Mouse (Mus musculus): ENCODE data around the gene Rbm47. TPM values are rescaled to one million over a fixed set of nuclear protein-coding genes. Genes with fewer than 3 reads are reported as not detected.

The Rbm47 gene
- total RNA-seq, 2 experiments from 2014 or later, result 0.80 to 0.84 TPM

- no peak for DNase-seq
- intact Hi-C loops (cut with DNase I; ENCODE audit: low total_unique reads), result no loop called here
These were observed 130.1 kb downstream of the Rbm47 start for GRCm38 (mm10) chr5:66042651-66043340.

DNA sequence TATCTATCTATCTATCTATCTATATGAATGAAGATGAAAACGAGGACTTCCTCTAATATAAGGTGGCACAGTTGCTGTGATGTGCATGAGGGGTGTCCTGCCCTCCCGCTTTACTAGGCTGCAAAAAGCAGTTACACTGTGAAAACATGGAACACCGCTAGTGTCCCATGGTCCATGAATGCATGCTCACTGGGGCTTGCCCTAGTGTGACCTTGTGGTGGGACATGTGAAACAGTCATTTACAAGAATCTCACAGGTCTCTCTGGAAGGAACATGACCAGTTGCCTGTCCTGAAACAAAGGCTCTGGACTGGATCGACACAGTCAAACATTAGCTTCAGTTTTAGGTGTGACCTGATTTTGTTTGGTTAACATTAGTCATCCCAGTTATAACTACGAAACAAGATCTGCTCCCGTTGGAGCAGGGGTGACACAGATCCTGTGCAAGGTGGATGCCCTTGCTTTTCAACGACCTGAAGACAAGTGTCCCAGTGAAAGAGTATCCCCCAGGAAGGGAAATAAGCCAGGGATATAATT, 132.1 kb downstream of the Rbm47 start:
- no peak for DNase-seq
- intact Hi-C loops (cut with DNase I; ENCODE audit: low total_unique reads), result no loop called here

- intact Hi-C loops (cut with DNase I; ENCODE audit: low total_unique reads), result no loop called here
- DNase-seq, result no peak
These were observed 133.1 kb downstream of the Rbm47 start for GRCm38 (mm10) chr5:66039813-66040212.

GRCm38 (mm10) chr5:66037066-66037465, 135.9 kb downstream of the Rbm47 start:
- intact Hi-C loops (cut with DNase I; ENCODE audit: low total_unique reads), result no loop called here
- no peak for DNase-seq

GRCm38 (mm10) chr5:66036440-66037054, 136.4 kb downstream of the Rbm47 start:
- DNase-seq, result no peak
- intact Hi-C loops (cut with DNase I; ENCODE audit: low total_unique reads), result no loop called here

- intact Hi-C loops (cut with DNase I; ENCODE audit: low total_unique reads), result no loop called here
- DNase-seq, result no peak
These were observed 138.3 kb downstream of the Rbm47 start for GRCm38 (mm10) chr5:66034375-66035195.

DNA sequence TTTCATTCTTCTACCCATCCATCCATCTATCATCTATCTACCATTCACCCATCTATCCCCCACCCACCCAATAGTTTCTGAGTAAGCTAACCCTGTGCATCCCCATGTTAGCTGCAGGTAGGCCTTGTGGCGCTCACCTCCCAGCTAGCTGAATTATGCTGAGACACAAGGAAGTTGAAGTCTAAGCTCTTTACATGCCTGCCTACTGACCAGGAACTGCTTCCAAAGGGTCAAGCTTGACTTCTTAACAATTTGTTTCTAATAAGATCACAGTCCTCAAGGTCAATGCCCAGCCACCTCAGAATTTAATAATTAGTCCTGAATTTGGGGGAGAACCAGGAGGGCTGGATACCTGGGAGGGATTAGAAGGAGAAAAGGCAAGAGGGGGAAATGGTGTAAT, 140.1 kb downstream of the Rbm47 start:
- no peak for DNase-seq

DNA sequence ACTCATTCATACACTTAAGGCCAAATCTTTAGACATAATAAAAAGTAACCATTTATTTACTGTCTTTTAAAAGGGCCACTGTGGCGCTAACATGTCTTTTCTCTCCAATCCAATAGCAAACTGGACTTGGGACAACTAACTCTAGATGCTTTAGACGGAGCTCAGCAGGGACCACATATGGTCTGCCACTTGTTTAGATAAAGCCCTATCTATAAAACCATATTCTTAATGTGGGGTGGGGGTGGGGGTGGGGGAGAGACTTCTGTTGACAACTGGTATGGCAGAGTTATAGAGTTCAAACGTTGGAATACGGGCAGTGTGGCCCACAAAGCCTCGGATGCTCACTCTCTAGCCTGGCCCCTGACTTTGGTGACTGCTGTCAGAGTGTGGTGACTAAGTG, 141.2 kb downstream of the Rbm47 start:
- DNase-seq, result no peak
- intact Hi-C loops (cut with DNase I; ENCODE audit: low total_unique reads), result no loop called here

More for the DNA sequence above, 140.1 kb downstream of the Rbm47 start:
- intact Hi-C loops (cut with DNase I; ENCODE audit: low total_unique reads), result no loop called here

DNA sequence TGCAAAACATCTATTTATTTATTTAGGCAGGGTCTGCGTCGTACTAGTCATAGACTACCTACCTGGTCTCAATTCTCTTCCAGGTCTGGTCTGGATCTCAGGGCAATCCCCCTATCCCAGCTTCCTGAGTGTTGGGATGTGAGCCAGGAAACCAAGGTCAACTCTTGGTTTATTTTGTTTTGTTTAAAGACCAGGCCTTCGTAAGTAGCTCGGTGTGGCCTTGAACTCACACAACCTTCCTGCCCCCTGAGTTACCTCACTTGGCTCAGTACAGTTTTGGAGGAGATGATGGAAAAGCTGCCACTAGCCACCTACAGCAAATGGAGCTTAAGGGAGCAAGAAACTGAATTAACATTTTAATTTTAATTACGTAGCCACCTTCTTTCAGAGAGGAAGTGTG, 144.7 kb downstream of the Rbm47 start:
- intact Hi-C loops (cut with DNase I; ENCODE audit: low total_unique reads), result no loop called here
- DNase-seq, result no peak

DNA sequence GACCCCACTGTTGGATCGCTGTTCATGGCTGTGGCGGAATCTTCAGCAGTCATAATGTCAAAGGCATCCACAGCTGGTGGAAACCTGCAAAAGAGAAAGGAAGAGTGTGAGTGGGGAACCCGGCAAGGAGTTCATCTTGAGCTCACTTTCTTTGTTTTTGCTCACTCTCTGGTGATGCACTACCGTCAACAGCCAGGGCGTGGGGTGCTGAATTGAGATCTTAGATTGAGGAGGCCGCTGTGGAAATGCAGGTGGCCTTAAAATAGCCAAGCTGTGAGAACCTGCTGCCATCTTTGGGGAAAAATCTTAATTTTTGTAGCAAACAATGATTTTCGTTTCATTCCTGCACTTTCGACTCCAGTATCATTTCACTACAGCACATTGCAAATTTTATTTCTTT, 145.7 kb downstream of the Rbm47 start:
- no peak for DNase-seq
- intact Hi-C loops (cut with DNase I; ENCODE audit: low total_unique reads), result no loop called here

DNA sequence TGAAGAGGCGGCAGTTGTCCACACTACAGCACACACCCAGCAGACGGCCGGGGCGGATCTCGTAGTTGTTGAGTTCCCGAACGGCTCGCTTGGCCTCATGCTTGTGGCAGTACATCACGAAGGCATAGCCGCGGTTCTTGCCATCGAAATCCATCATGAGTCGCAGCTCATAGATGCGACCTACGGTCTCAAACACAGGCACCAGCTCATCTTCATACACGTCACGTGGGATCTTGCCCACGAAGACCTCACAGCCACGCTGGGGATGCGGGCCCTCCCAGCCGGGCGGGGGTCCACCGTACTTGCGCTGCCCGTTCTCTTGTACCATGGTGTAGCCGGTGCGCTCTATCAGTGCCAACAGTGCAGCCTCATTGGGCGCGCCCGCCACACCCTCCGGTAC, 146.1 kb downstream of the Rbm47 start:
- DNase-seq, result no peak
- intact Hi-C loops (cut with DNase I; ENCODE audit: low total_unique reads), result no loop called here

GRCm38 (mm10) chr5:66015449-66015961, 157.4 kb downstream of the Rbm47 start:
- intact Hi-C loops (cut with DNase I; ENCODE audit: low total_unique reads), result no loop called here
- DNase-seq, result no peak

DNA sequence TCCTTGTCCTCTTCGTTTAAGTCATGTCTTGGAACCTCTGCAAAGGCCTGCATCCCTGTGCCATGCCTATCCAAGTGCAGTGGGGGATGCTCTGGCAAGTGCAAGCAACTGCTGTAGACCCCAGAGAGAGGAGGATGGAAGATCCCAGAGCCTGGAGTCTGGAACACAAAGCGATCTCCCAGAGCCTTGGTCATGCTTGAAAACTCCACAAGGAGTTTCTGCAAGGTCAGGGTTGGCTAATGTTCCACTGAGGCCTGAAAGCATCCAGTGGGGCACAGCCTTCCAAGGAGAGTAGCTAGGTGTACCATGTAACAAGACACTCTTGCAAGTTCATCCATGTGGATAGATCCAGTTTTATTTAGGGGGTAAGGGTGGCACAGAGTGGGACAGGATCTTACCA, 158.5 kb downstream of the Rbm47 start:
- intact Hi-C loops (cut with DNase I; ENCODE audit: low total_unique reads), result no loop called here
- no peak for DNase-seq

- DNase-seq, result no peak
- intact Hi-C loops (cut with DNase I; ENCODE audit: low total_unique reads), result no loop called here
These were observed 158.9 kb downstream of the Rbm47 start for GRCm38 (mm10) chr5:66013999-66014398.

DNA sequence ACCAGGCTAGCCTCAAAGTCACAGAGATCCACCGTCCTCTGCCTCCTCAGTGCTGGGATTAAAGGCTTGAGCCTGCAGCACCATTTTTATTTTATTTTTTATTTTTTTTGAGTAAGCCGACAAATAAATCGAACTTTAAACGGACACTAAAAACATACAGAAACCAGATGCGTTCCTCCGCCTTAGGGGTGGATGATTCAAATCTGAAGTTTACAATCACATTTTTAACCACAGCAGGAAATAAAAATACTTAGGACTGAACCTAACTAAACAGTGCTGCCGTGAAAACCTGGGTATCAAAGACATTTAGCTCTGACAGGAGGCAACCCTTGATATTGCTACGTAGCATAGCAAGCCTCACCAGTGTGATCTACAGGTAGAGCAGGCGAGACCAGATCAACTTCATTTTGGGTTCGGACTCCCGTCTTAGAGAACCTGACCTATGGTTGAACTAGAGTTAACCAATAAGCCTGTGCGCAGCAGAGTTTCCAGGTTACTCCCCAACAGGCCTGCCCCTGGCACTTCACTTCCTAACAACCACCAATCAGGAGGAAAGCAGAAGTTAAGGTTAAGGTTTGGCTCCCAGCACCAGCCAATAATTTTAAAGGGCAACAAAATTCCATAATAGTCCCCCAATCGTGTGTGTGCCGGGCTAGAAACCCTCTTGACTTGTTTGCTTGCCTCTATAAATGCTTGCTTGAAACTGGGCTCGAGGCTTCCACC, 164.5 kb downstream of the Rbm47 start:
- intact Hi-C loops (cut with DNase I; ENCODE audit: low total_unique reads), result no loop called here
- DNase-seq, result no peak

GRCm38 (mm10) chr5:66005041-66005678, 167.8 kb downstream of the Rbm47 start:
- intact Hi-C loops (cut with DNase I; ENCODE audit: low total_unique reads), result no loop called here
- DNase-seq, result no peak

DNA sequence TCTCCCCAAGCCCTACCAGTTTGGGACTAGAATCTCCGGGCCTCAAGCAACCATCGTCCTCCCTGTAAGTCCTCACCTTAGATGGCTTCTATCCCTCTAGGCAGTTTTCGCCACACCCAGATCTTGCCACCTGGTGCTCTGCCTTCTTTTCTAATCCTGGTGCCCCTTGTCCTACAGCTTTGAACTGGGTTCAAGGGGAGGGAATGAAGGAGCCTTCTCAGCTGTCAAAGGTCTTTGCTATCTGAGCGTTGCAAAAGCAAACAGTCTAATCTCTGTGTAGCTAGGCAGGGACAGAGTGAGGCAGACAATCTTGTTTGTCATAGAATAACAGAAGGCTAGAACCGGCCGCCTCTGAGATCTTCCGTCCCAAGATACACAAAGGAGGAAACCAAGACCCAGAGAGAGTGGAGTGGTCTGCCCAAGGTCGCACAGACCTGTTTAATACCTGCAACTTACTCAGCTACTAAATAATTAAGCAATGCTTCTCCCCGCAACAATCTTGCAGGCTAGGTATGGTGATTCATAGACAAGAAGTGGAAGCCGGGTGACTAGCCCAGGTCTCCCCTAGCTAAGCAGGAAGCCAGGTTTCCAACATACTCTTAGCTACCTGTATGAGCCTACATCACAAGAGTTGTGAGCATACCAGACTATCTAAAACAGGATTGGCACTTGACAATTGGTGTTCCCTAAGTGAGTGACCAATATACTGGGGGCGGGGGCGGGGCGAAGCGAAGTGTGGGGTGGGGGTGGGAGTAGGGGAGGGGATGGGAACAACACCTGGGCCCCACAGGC, 168.6 kb downstream of the Rbm47 start, which contains the start of gene 9130230L23Rik:
9130230L23Rik (minus strand) TSS at position 152 of the 792 bp plus-strand sequence.
- no peak for DNase-seq
- intact Hi-C loops (cut with DNase I; ENCODE audit: low total_unique reads), result no loop called here

- intact Hi-C loops (cut with DNase I; ENCODE audit: low total_unique reads), result no loop called here
- no peak for DNase-seq
These were observed 171.7 kb downstream of the Rbm47 start for GRCm38 (mm10) chr5:66001232-66001631.

Measured in gastrocnemius, postnatal 14 days (tissue).